ENCODE assay signal across 8 mouse cellular contexts in genomic region chr6:30895819-30896194, GRCm38 (mm10). TPM values are rescaled to one million over a fixed set of nuclear protein-coding genes. Genes with fewer than 3 reads are reported as not detected.
A peak's percentile ranks its signal among the peaks of the same experiment; 100 is the strongest.
DNase-seq lines count a peak whose midpoint lies in the region; ATAC-seq and TF ChIP-seq lines count a peak whose summit lies in the region.

No protein-coding gene starts in this region.

- WGBS in kidney, embryonic 14.5 days: 12% methylated on average over 3 of the region's 3 CpGs
- WGBS in forebrain, postnatal 0 days: 10% methylated on average over 3 of the region's 3 CpGs
- 30% methylated on average over 3 of the region's 3 CpGs for WGBS in macrophage (ENCODE audit: missing documents)

- peak overlapping the region; percentile 74 for H3K9ac ChIP-seq in kidney, embryonic 14.5 days (ENCODE audit: low read depth, low read length)
- H3K9ac ChIP-seq in forebrain, postnatal 0 days: peak overlapping the region; percentile 84

- H3ac ChIP-seq in C2C12 (ENCODE audit: control insufficient read depth, insufficient read length, low read depth): peak overlapping the region; percentile 84

- peak overlapping the region; percentile 69 for H3K4me3 ChIP-seq in kidney, embryonic 14.5 days (ENCODE audit: low read length)
- H3K4me3 ChIP-seq in C2C12 (ENCODE audit: insufficient read depth, poor library complexity, severe bottlenecking) (peak overlapping the region; percentile 57), macrophage (ENCODE audit: inconsistent target) (peak overlapping the region; percentile 60)
- H3K4me3 ChIP-seq in forebrain, postnatal 0 days (ENCODE audit: low read depth, low read length): peak overlapping the region; percentile 81

- TF ChIP-seq CTCF in C2C12 (IDR thresholded peaks at IDR 0.05; ENCODE audit: control insufficient read depth, insufficient read depth, insufficient read length): no peak
- TF ChIP-seq CTCF in forebrain, postnatal 0 days (IDR thresholded peaks at IDR 0.05; ENCODE audit: low read depth): no peak

- H3K36me3 ChIP-seq in kidney, embryonic 14.5 days (ENCODE audit: control insufficient read depth, insufficient read depth, low read length): no peaks in the 10 kb centered on the region; the same call in 1 of the 2 replicates
- H3K36me3 ChIP-seq in C2C12 (ENCODE audit: control insufficient read depth, insufficient read depth) (no peaks in the 10 kb centered on the region), macrophage (ENCODE audit: inconsistent target) (peaks cover 12% of the 10 kb centered on the region; the same call in 1 of the 2 replicates)
- H3K36me3 ChIP-seq in forebrain, postnatal 0 days (ENCODE audit: insufficient read depth): no peaks in the 10 kb centered on the region

- H3K79me2 ChIP-seq in C2C12 (ENCODE audit: control insufficient read depth, insufficient read depth) (no peaks in the 10 kb centered on the region), macrophage (ENCODE audit: inconsistent target) (no peaks in the 10 kb centered on the region)

- H3K9me3 ChIP-seq in kidney, embryonic 14.5 days (ENCODE audit: control insufficient read depth, low read length): no peaks in the 10 kb centered on the region
- H3K9me3 ChIP-seq in forebrain, postnatal 0 days (ENCODE audit: low read length): no peaks in the 10 kb centered on the region

- no peak for DNase-seq in kidney, postnatal 14 days
- peak; percentile 12 for DNase-seq in Muller cell, postnatal 12 days (ENCODE audit: inconsistent ontology term)
- DNase-seq in forebrain, postnatal 0 days: no peak
- DNase-seq in T-cell, adult 2 months (ENCODE audit: low spot score): no peak
- DNase-seq in ovary, postnatal 10 days (ENCODE audit: low spot score): no peak

- no peaks in the 10 kb centered on the region for H3K27me3 ChIP-seq in kidney, embryonic 14.5 days (ENCODE audit: control insufficient read depth, insufficient read depth, low read length)
- no peaks in the 10 kb centered on the region for H3K27me3 ChIP-seq in C2C12 (ENCODE audit: control insufficient read depth, insufficient read depth, insufficient read length)
- H3K27me3 ChIP-seq in forebrain, postnatal 0 days (ENCODE audit: insufficient read depth, low read length): no peaks in the 10 kb centered on the region

- peak overlapping the region; percentile 58 for H3K4me2 ChIP-seq in kidney, embryonic 14.5 days (replicated peaks; ENCODE audit: low read depth, low read length)
- peak overlapping the region; percentile 62 for H3K4me2 ChIP-seq in forebrain, postnatal 0 days (ENCODE audit: low read depth)

- peak overlapping the region; percentile 97 for H3K27ac ChIP-seq in kidney, embryonic 14.5 days (ENCODE audit: low read depth, low read length)
- H3K27ac ChIP-seq in forebrain, postnatal 0 days (ENCODE audit: low read depth, low read length): peak overlapping the region; percentile 93
- no peak overlapping the region for H3K27ac ChIP-seq in macrophage

- no peaks in the 10 kb centered on the region; the same call in 1 of the 2 replicates for H3K4me1 ChIP-seq in kidney, embryonic 14.5 days (ENCODE audit: control insufficient read depth, insufficient read depth, low read length)
- H3K4me1 ChIP-seq in forebrain, postnatal 0 days (ENCODE audit: insufficient read depth): 0 out of 2 replicates have a peak, but pooled peaks cover 4% of the 10 kb centered on the region

- no peak; the same call in 1 of the 2 replicates for ATAC-seq in kidney, embryonic 14.5 days (ENCODE audit: low FRiP score, low TSS enrichment)
- ATAC-seq in forebrain, postnatal 0 days: no peak

- H3K79me3 ChIP-seq in C2C12 (ENCODE audit: low read depth): no peaks in the 10 kb centered on the region

TF ChIP-seq in C2C12, 6 proteins besides CTCF, POLR2A, EP300 and RAD21:
- no peak for TF ChIP-seq FOSL1 (IDR thresholded peaks at IDR 0.05; ENCODE audit: insufficient read depth, low read length, poor library complexity, severe bottlenecking)

RNA-seq across cellular contexts. Expression of gene Copg2, which starts 0.8 kb away (rescaled TPM):
- 30.1 and 32.3 TPM in 2 replicates for polyA plus RNA-seq in kidney, embryonic 14.5 days (2014; fragmentation: Nextera tagmentation; extraction: Ambion mirVana)
- polyA plus RNA-seq in C2C12 (2012; fragmentation: generic; extraction: Trizol): 12.0 TPM
- total RNA-seq in forebrain, postnatal 0 days (2014; rRNA removed): 55.9 and 73.0 TPM in 2 replicates
- polyA plus RNA-seq in forebrain, postnatal 0 days (2015; fragmentation: Nextera tagmentation; extraction: Ambion mirVana): 22.2 and 24.1 TPM in 2 replicates
- 10 to 100 TPM in 25 of 26 experiments, 1 to 10 TPM in 1; 5.1 to 53.8 (median 40.6) TPM for total RNA-seq in macrophage (2018; cell fraction: chromatin; rRNA removed)
- 10 to 100 TPM; 18.9 to 30.5 (median 25.8) TPM for total RNA-seq in macrophage (2018; cell fraction: cytosol; rRNA removed)
- 10 to 100 TPM; 10.7 to 40.3 (median 29.9) TPM for total RNA-seq in macrophage (2018; cell fraction: nucleus; rRNA removed)
- 17.0 to 28.8 TPM (median 23.3 TPM) in 3 replicates for polyA plus RNA-seq in macrophage (2018)

RNA-seq across cellular contexts. Expression of gene Tsga13, which starts 19.6 kb away (rescaled TPM):
- polyA plus RNA-seq in kidney, embryonic 14.5 days (2014; fragmentation: Nextera tagmentation; extraction: Ambion mirVana): 0.38 and 1.3 TPM in 2 replicates
- polyA plus RNA-seq in C2C12 (2012; fragmentation: generic; extraction: Trizol) (not detected), macrophage (2018) (not detected in 3 replicates)
- total RNA-seq in forebrain, postnatal 0 days (2014; rRNA removed): 0.15 TPM in 1 of 2 replicates, not detected in the other
- 0.43 and 0.74 TPM in 2 replicates for polyA plus RNA-seq in forebrain, postnatal 0 days (2015; fragmentation: Nextera tagmentation; extraction: Ambion mirVana)
- total RNA-seq in macrophage (2018; cell fraction: chromatin; rRNA removed): not detected
- not detected for total RNA-seq in macrophage (2018; cell fraction: cytosol; rRNA removed)
- total RNA-seq in macrophage (2018; cell fraction: nucleus; rRNA removed): not detected
